Mouse (Mus musculus) heart, embryonic 13.5 days (tissue): ENCODE data around the gene Cacnb3. TPM values are rescaled to one million over a fixed set of nuclear protein-coding genes. Genes with fewer than 3 reads are reported as not detected.

Experiments used
- ATAC-seq: fragments of 200-750 bp; cut with Nextera tagmentation; 2 replicates; pipeline ENCODE4 v1.8.0; 2017; ENCODE audit warnings: moderate TSS enrichment; ENCODE audit not compliant: insufficient number of reproducible peaks, low FRiP score, low TSS enrichment; ENCODE audit errors: extremely low read depth
- H3K27ac ChIP-seq: fragments of 300-500 bp; sonication (generic); replicated peaks from 2 replicates; pipeline ENCODE4 v1.5.1; 2015; ENCODE audit warnings: moderate library complexity, mild to moderate bottlenecking, inconsistent platforms
- H3K27me3 ChIP-seq: fragments of 300-500 bp; sonication (generic); replicated peaks from 2 replicates; pipeline ENCODE4 v1.6.1; 2015; ENCODE audit warnings: mild to moderate bottlenecking, inconsistent platforms
- H3K36me3 ChIP-seq: fragments of 300-500 bp; sonication (generic); 2 replicates; pipeline ENCODE4 v1.6.1; 2015; ENCODE audit warnings: mild to moderate bottlenecking, inconsistent platforms
- H3K4me1 ChIP-seq: fragments of 300-500 bp; sonication (generic); 2 replicates; pipeline ENCODE4 v1.6.1; 2015; ENCODE audit warnings: inconsistent platforms
- H3K4me2 ChIP-seq: fragments of 300-500 bp; sonication (generic); 2 replicates; pipeline ENCODE4 v1.6.1; 2015; ENCODE audit warnings: inconsistent platforms, mild to moderate bottlenecking, moderate library complexity
- H3K4me3 ChIP-seq: fragments of 300-500 bp; sonication (generic); 2 replicates; pipeline ENCODE4 v1.5.1; 2015; ENCODE audit warnings: moderate library complexity, mild to moderate bottlenecking, inconsistent platforms
- H3K9ac ChIP-seq: fragments of 300-500 bp; sonication (generic); 2 replicates; pipeline ENCODE4 v1.6.1; 2015; ENCODE audit warnings: inconsistent platforms, mild to moderate bottlenecking, moderate library complexity
- H3K9me3 ChIP-seq: fragments of 300-500 bp; sonication (generic); 2 replicates; pipeline ENCODE4 v1.6.1; 2016; ENCODE audit warnings: inconsistent platforms
- WGBS: fragments of 180-500 bp; shearing (Covaris S2); methylation state at CpG from one replicate; pipeline ENCODE4 v1.1.7; 2015; ENCODE audit warnings: mixed read lengths; 5-methylcytosine and 5-hydroxymethylcytosine counted together
- polyA plus RNA-seq: library from polyadenylated mRNA; unstranded; fragments of >200 nt; fragmentation: Nextera tagmentation; extraction: Ambion mirVana; gene quantifications from 2 replicates; pipeline ENCODE4 v1.2.1, GENCODE M21; 2015

Cacnb3 gene
- polyA plus RNA-seq, 1 experiment from 2014 or later = 10.8 TPM

GRCm38 (mm10) chr15:98636517-98636916, 5.9 kb downstream of the Cacnb3 start:
- Histone ChIP-seq H3K4me1 (peaks cover 46% of the 10 kb centered on the region), H3K27ac (no peak overlapping the region), H3K27me3 (peaks cover 66% of the 10 kb centered on the region), H3K4me3 (no peak overlapping the region), H3K9me3 (no peaks in the 10 kb centered on the region), H3K9ac (peak overlapping the region; percentile 85), H3K36me3 (peaks cover 10% of the 10 kb centered on the region), H3K4me2 (peak overlapping the region; percentile 93; the same call in 1 of the 2 replicates)
- no peak for ATAC-seq
- WGBS = 47% methylated on average over 5 of the region's 5 CpGs

- 52% methylated on average over 3 of the region's 3 CpGs for WGBS
These were observed 6.5 kb downstream of the Cacnb3 start for GRCm38 (mm10) chr15:98637155-98637554.

GRCm38 (mm10) chr15:98640157-98640556, 9.5 kb downstream of the Cacnb3 start:
- Histone ChIP-seq H3K9ac (0 out of 2 replicates have a peak overlapping the region, but pooled peaks have one; percentile 21), H3K36me3 (peaks cover 47% of the 10 kb centered on the region), H3K27ac (no peak overlapping the region), H3K4me1 (peaks cover 16% of the 10 kb centered on the region), H3K27me3 (peaks cover 34% of the 10 kb centered on the region), H3K9me3 (no peaks in the 10 kb centered on the region), H3K4me3 (no peak overlapping the region), H3K4me2 (no peak overlapping the region)
- 34% methylated on average over 8 of the region's 8 CpGs for WGBS
- no peak for ATAC-seq

More at GRCm38 (mm10) chr15:98637155-98637554, 6.5 kb downstream of the Cacnb3 start:
- H3K9me3 ChIP-seq = no peaks in the 10 kb centered on the region
- no peak overlapping the region for H3K9ac ChIP-seq
- no peak for ATAC-seq
- H3K27me3 ChIP-seq = peaks cover 60% of the 10 kb centered on the region
- H3K27ac ChIP-seq = no peak overlapping the region
- no peak overlapping the region for H3K4me2 ChIP-seq
- H3K4me1 ChIP-seq = peaks cover 40% of the 10 kb centered on the region
- H3K36me3 ChIP-seq = peaks cover 17% of the 10 kb centered on the region
- H3K4me3 ChIP-seq = no peak overlapping the region

- H3K9ac ChIP-seq = no peak overlapping the region
- 86% methylated on average over 12 of the region's 12 CpGs for WGBS
- no peak overlapping the region for H3K4me2 ChIP-seq
- H3K9me3 ChIP-seq = no peaks in the 10 kb centered on the region
- H3K4me3 ChIP-seq = no peak overlapping the region
- ATAC-seq = no peak
- peaks cover 89% of the 10 kb centered on the region for H3K36me3 ChIP-seq
- no peak overlapping the region for H3K27ac ChIP-seq
- peaks cover 2% of the 10 kb centered on the region; the same call in 1 of the 2 replicates for H3K27me3 ChIP-seq
- no peaks in the 10 kb centered on the region for H3K4me1 ChIP-seq
These were observed 13.8 kb downstream of the Cacnb3 start for GRCm38 (mm10) chr15:98644406-98644805.

GRCm38 (mm10) chr15:98645057-98646026, 14.7 kb downstream of the Cacnb3 start:
- H3K4me3 ChIP-seq = no peak overlapping the region
- 88% methylated on average over 24 of the region's 24 CpGs for WGBS

GRCm38 (mm10) chr15:98646737-98647136, 16.1 kb downstream of the Cacnb3 start:
- no peak for ATAC-seq
- H3K36me3 ChIP-seq = peaks cover 100% of the 10 kb centered on the region
- H3K27me3 ChIP-seq = no peaks in the 10 kb centered on the region
- WGBS = 67% methylated on average over 8 of the region's 8 CpGs
- no peak overlapping the region for H3K27ac ChIP-seq
- no peak overlapping the region for H3K9ac ChIP-seq
- H3K4me3 ChIP-seq = no peak overlapping the region
- no peaks in the 10 kb centered on the region for H3K9me3 ChIP-seq
- no peak overlapping the region for H3K4me2 ChIP-seq
- H3K4me1 ChIP-seq = no peaks in the 10 kb centered on the region

More at GRCm38 (mm10) chr15:98645057-98646026, 14.7 kb downstream of the Cacnb3 start:
- Histone ChIP-seq H3K9me3 (no peaks in the 10 kb centered on the region), H3K27me3 (no peaks in the 10 kb centered on the region), H3K4me2 (no peak overlapping the region), H3K9ac (no peak overlapping the region), H3K4me1 (no peaks in the 10 kb centered on the region), H3K36me3 (peaks cover 96% of the 10 kb centered on the region), H3K27ac (no peak overlapping the region)
- no peak for ATAC-seq

GRCm38 (mm10) chr15:98647308-98647707, 16.7 kb downstream of the Cacnb3 start:
- Histone ChIP-seq H3K4me2 (no peak overlapping the region), H3K9me3 (no peaks in the 10 kb centered on the region), H3K27me3 (no peaks in the 10 kb centered on the region), H3K4me1 (no peaks in the 10 kb centered on the region), H3K27ac (no peak overlapping the region), H3K4me3 (no peak overlapping the region), H3K9ac (no peak overlapping the region), H3K36me3 (peaks cover 100% of the 10 kb centered on the region)
- ATAC-seq = no peak
- WGBS = 90% methylated on average over 10 of the region's 10 CpGs

GRCm38 (mm10) chr15:98648071-98648470, 17.4 kb downstream of the Cacnb3 start:
- 95% methylated on average over 3 of the region's 3 CpGs for WGBS
- Histone ChIP-seq H3K9me3 (no peaks in the 10 kb centered on the region), H3K27ac (no peak overlapping the region), H3K4me1 (no peaks in the 10 kb centered on the region), H3K9ac (no peak overlapping the region), H3K27me3 (no peaks in the 10 kb centered on the region), H3K4me3 (no peak overlapping the region), H3K36me3 (peaks cover 100% of the 10 kb centered on the region), H3K4me2 (no peak overlapping the region)
- no peak for ATAC-seq

GRCm38 (mm10) chr15:98651431-98651830, 20.8 kb downstream of the Cacnb3 start:
- H3K27ac ChIP-seq = no peak overlapping the region
- H3K27me3 ChIP-seq = no peaks in the 10 kb centered on the region
- H3K9ac ChIP-seq = no peak overlapping the region
- no peaks in the 10 kb centered on the region for H3K4me1 ChIP-seq
- peaks cover 100% of the 10 kb centered on the region for H3K36me3 ChIP-seq
- ATAC-seq = no peak
- 92% methylated on average over 15 of the region's 15 CpGs for WGBS
- no peak overlapping the region for H3K4me3 ChIP-seq
- no peaks in the 10 kb centered on the region for H3K9me3 ChIP-seq
- no peak overlapping the region for H3K4me2 ChIP-seq

GRCm38 (mm10) chr15:98652174-98652573, 21.5 kb downstream of the Cacnb3 start:
- Histone ChIP-seq H3K27me3 (no peaks in the 10 kb centered on the region), H3K36me3 (peaks cover 100% of the 10 kb centered on the region), H3K9me3 (no peaks in the 10 kb centered on the region), H3K27ac (no peak overlapping the region), H3K4me2 (no peak overlapping the region), H3K9ac (no peak overlapping the region), H3K4me1 (no peaks in the 10 kb centered on the region), H3K4me3 (no peak overlapping the region)
- no peak for ATAC-seq
- 90% methylated on average over 8 of the region's 8 CpGs for WGBS

GRCm38 (mm10) chr15:98656982-98657751, 26.5 kb downstream of the Cacnb3 start:
- Histone ChIP-seq H3K4me2 (no peak overlapping the region), H3K4me3 (no peak overlapping the region), H3K27ac (no peak overlapping the region), H3K27me3 (no peaks in the 10 kb centered on the region), H3K36me3 (peaks cover 86% of the 10 kb centered on the region), H3K9ac (no peak overlapping the region), H3K4me1 (peaks cover 11% of the 10 kb centered on the region), H3K9me3 (no peaks in the 10 kb centered on the region)
- 83% methylated on average over 15 of the region's 15 CpGs for WGBS
- no peak for ATAC-seq
